Mouse (Mus musculus) liver, embryonic 14.5 days (tissue): Measurements from ENCODE around the gene Tbx1. TPM values are rescaled to one million over a fixed set of nuclear protein-coding genes. Genes with fewer than 3 reads are reported as not detected.
A peak's percentile ranks its signal among the peaks of the same experiment; 100 is the strongest.

Experiments
- ATAC-seq: fragments of 200-750 bp; cut with Nextera tagmentation; 2 replicates; pipeline ENCODE4 v1.8.0; 2017; ENCODE audit warnings: moderate number of reproducible peaks, mild to moderate bottlenecking, moderate library complexity; ENCODE audit not compliant: insufficient read depth
- DNase-seq, 3 experiments: peaks; one replicate each; pipeline ENCODE4 v3.0.0-alpha.2; 2012 to 2013; ENCODE audit warnings: low read depth in 3 of 3, low spot score in 3 of 3
- H3K27ac ChIP-seq: fragments of 300-500 bp; sonication (generic); 2 replicates; pipeline ENCODE4 v1.5.1; 2014; ENCODE audit warnings: moderate library complexity, mild to moderate bottlenecking, control low read depth, inconsistent platforms
- H3K27me3 ChIP-seq: fragments of 300-500 bp; sonication (generic); 2 replicates; pipeline ENCODE4 v1.6.1; 2014; ENCODE audit warnings: mild to moderate bottlenecking, low read length, moderate library complexity; ENCODE audit not compliant: control insufficient read depth, insufficient read depth
- H3K36me3 ChIP-seq: fragments of 300-500 bp; sonication (generic); replicated peaks from 2 replicates; pipeline ENCODE4 v1.6.1; 2014; ENCODE audit warnings: low read depth; ENCODE audit not compliant: control insufficient read depth, insufficient read depth
- H3K4me1 ChIP-seq, 2 experiments: fragments of 200-500 bp in 1 of 2; fragments of 300-500 bp in 1 of 2; sonication (generic) in 1 of 2; replicated peaks; 2 replicates each; pipeline ENCODE4 v1.6.1; 2012 to 2014; ENCODE audit warnings: antibody characterized with exemption in 1 of 2, inconsistent platforms in 1 of 2, low read length in 1 of 2; ENCODE audit not compliant: control insufficient read depth in 2 of 2, insufficient read depth in 2 of 2
- H3K4me2 ChIP-seq: fragments of 300-500 bp; sonication (generic); 2 replicates; pipeline ENCODE4 v1.6.1; 2014; ENCODE audit warnings: low read depth, mild to moderate bottlenecking, control low read depth, moderate library complexity
- H3K4me3 ChIP-seq, 2 experiments: fragments of 200-500 bp in 1 of 2; fragments of 300-500 bp in 1 of 2; sonication (generic) in 1 of 2; 2 replicates each; pipeline ENCODE4 v1.5.1; 2012 to 2014; ENCODE audit warnings: low read depth in 2 of 2, low read length in 2 of 2, mild to moderate bottlenecking in 2 of 2, control low read depth in 1 of 2, inconsistent platforms in 1 of 2, moderate library complexity in 1 of 2; ENCODE audit not compliant: insufficient read depth in 1 of 2
- H3K9ac ChIP-seq: fragments of 300-500 bp; sonication (generic); replicated peaks from 2 replicates; pipeline ENCODE4 v1.6.1; 2014; ENCODE audit warnings: mild to moderate bottlenecking, control low read depth, moderate library complexity
- H3K9me3 ChIP-seq: fragments of 300-500 bp; sonication (generic); 2 replicates; pipeline ENCODE4 v1.6.1; 2016; ENCODE audit warnings: low read length, mixed read lengths; ENCODE audit not compliant: control insufficient read depth
- CTCF ChIP-seq: IDR thresholded peaks from 2 replicates; pipeline ENCODE4 v1.5.1; 2016; ENCODE audit warnings: antibody characterized with exemption, low read depth, control low read depth
- EP300 ChIP-seq: IDR thresholded peaks from 2 replicates; pipeline ENCODE4 v1.6.1; 2016; ENCODE audit warnings: antibody characterized with exemption, low read depth
- WGBS: fragments of 180-500 bp; shearing (Covaris S2); extraction: QIAGEN DNeasy Blood & Tissue Kit; methylation state at CpG from one replicate; pipeline ENCODE4 v1.1.7; 2014; ENCODE audit not compliant: insufficient replicate concordance; 5-methylcytosine and 5-hydroxymethylcytosine counted together
- polyA plus RNA-seq, 2 experiments: library from polyadenylated mRNA; depleted of rRNA in 1 of 2; stranded (reverse) in 1 of 2; unstranded in 1 of 2; fragments of >200 nt; fragmentation: Nextera tagmentation in 1 of 2; extraction: Ambion mirVana in 1 of 2; gene quantifications; 2 replicates each; pipeline versions ENCODE4 v1.2.1 to v1.2.3; 2012 to 2014

Gene Tbx1
- polyA plus RNA-seq, 2 experiments: 0.02 TPM; not detected in 1

DNA sequence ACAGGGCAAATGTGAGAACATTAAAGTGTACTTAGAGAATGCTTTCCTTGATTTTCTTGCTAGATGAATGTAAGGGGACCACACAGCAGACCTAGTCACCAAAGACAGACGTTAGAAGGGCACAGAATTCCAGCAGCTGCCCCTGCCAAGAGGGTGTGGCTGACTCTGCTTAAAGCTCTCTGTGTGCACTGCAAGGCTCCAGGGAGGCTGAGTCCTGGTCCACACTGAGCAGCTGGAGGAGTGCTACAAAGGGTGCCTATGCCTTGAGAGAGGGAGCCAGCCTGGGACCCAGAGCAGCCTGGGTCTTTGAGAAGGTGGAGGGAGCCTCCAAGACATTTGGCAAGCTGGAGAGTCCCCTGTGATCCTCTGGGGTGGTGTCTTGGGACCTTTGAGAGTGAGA lies 42.9 kb upstream of the Tbx1 start:
- H3K4me1 ChIP-seq: no peaks in the 10 kb centered on the region; a peak in 1 of 4 replicates
- DNase-seq (no peak), ATAC-seq (no peak)
- H3K36me3 ChIP-seq: no peaks in the 10 kb centered on the region
- WGBS: 31% methylated on average over 1 of the region's 1 CpGs
- TF ChIP-seq EP300: no peak
- TF ChIP-seq CTCF: no peak
- H3K27me3 ChIP-seq: peaks cover 28% of the 10 kb centered on the region
- H3K9me3 ChIP-seq: no peaks in the 10 kb centered on the region
- H3K4me3 ChIP-seq: no peak overlapping the region
- H3K27ac ChIP-seq: no peak overlapping the region
- no peak overlapping the region for H3K4me2 ChIP-seq
- no peak overlapping the region for H3K9ac ChIP-seq

DNA sequence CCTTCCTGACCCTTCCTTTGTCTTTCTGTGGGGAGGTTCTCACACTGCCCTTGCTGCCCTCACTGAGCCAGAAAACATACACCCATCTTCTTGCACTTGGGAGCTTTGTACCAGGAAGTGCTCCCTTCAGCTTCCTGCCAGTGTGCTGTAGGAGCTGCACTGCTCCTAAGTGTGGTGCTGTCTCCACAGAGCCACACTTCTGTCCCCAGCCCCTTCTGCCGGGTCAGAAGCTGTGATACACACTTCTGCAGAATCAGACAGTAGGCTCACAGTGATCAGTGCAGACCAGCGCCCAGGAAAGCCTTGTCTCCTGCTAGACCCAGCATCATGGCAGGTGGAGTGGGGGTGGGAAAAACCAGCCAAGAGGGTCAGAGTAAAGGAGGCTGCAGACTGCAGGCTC lies 42.3 kb upstream of the Tbx1 start:
- WGBS: 34% methylated on average over 2 of the region's 2 CpGs
- no peak overlapping the region for H3K27ac ChIP-seq
- H3K4me1 ChIP-seq: no peaks in the 10 kb centered on the region; a peak in 1 of 4 replicates
- H3K36me3 ChIP-seq: no peaks in the 10 kb centered on the region
- H3K4me3 ChIP-seq: no peak overlapping the region
- H3K27me3 ChIP-seq: peaks cover 33% of the 10 kb centered on the region
- H3K9ac ChIP-seq: no peak overlapping the region
- ATAC-seq (no peak), DNase-seq (no peak)
- H3K4me2 ChIP-seq: no peak overlapping the region
- TF ChIP-seq CTCF (no peak), EP300 (no peak)
- H3K9me3 ChIP-seq: no peaks in the 10 kb centered on the region

DNA sequence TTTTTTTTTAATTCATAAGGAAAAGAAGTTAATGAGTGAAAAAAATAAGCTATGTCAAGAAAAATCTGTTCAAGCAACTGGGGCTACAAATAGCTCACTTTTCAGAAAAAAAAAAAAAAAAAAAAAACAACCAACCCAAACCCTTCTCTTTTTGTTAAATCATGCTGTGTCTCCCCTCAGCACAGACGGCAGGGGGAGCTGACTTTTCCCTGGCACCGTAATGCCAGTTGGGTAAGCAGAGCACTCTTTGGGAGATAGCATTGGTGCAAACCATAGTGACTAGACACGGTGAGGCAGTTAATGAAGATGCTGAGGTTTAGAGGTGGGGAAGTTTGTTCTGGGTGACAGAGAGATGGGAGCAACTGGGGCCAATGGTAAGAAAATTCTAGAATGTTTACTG lies 41.6 kb upstream of the Tbx1 start:
- H3K27ac ChIP-seq: no peak overlapping the region
- DNase-seq (no peak), ATAC-seq (no peak)
- no peak overlapping the region for H3K4me2 ChIP-seq
- 41% methylated on average over 3 of the region's 3 CpGs for WGBS
- H3K9me3 ChIP-seq: no peaks in the 10 kb centered on the region
- H3K36me3 ChIP-seq: no peaks in the 10 kb centered on the region
- peaks cover 41% of the 10 kb centered on the region for H3K27me3 ChIP-seq
- H3K4me1 ChIP-seq: no peaks in the 10 kb centered on the region; a peak in 1 of 4 replicates
- TF ChIP-seq CTCF: no peak
- TF ChIP-seq EP300: no peak
- no peak overlapping the region for H3K4me3 ChIP-seq
- H3K9ac ChIP-seq: no peak overlapping the region

DNA sequence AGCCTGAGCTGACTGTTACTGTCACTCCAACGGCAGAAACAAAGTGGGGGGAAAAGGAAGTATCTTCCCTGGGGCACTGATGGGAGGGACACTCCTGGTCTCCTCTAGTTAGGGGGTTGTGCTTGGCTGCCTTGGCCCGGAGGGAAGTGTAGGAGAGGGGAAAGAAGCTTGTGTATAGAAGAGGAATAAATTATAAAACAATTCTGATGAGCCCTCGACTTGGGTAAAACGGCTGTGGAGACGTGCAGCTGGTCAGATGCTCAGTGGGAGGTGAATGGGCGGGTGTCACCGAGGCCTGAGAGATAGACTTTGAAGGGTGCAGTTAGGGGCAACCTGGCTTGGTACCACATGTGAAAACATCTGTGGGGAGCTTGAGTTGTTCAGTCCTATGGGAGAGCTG lies 40.7 kb upstream of the Tbx1 start:
- ATAC-seq: no peak
- DNase-seq: no peak
- Histone ChIP-seq H3K27ac (no peak overlapping the region), H3K9me3 (no peaks in the 10 kb centered on the region), H3K4me3 (no peak overlapping the region), H3K27me3 (peaks cover 50% of the 10 kb centered on the region), H3K4me2 (no peak overlapping the region), H3K36me3 (no peaks in the 10 kb centered on the region), H3K9ac (no peak overlapping the region), H3K4me1 (no peaks in the 10 kb centered on the region; a peak in 1 of 4 replicates)
- TF ChIP-seq EP300 (no peak), CTCF (no peak)
- WGBS: 51% methylated on average over 7 of the region's 7 CpGs

DNA sequence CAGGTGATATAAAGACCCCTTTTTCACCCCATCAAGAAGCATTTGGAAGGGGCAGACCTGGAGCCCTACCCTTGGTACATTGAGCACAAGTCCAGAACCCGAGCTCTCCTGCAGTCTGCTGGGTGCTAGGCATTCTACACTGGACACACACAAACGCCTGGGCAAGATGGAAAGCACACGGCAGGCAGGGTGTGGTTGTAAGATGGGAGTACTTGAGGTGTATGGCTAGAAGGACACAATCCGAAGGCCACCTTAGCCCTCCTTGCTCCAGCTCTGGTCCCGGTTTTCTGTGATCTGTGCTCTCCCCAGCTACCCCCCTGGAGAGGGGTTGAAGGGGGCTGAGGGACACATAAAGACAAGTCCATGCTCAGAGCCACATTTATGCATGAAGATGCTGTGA lies 39.8 kb upstream of the Tbx1 start:
- H3K9me3 ChIP-seq: no peaks in the 10 kb centered on the region
- H3K4me2 ChIP-seq: peak overlapping the region; percentile 72
- no peaks in the 10 kb centered on the region; a peak in 1 of 4 replicates for H3K4me1 ChIP-seq
- H3K4me3 ChIP-seq: peak overlapping the region in 1 of 2 experiments; percentile 57; a peak in 1 of 4 replicates
- 43% methylated on average over 5 of the region's 5 CpGs for WGBS
- peaks cover 59% of the 10 kb centered on the region for H3K27me3 ChIP-seq
- no peak overlapping the region for H3K27ac ChIP-seq
- DNase-seq (no peak), ATAC-seq (no peak)
- no peaks in the 10 kb centered on the region for H3K36me3 ChIP-seq
- TF ChIP-seq EP300 (no peak), CTCF (no peak)
- no peak overlapping the region for H3K9ac ChIP-seq
